Mouse (Mus musculus): Measurements from ENCODE around the gene Zfp239.
A peak's percentile ranks its signal among the peaks of the same experiment; 100 is the strongest.

Gene Zfp239

DNA sequence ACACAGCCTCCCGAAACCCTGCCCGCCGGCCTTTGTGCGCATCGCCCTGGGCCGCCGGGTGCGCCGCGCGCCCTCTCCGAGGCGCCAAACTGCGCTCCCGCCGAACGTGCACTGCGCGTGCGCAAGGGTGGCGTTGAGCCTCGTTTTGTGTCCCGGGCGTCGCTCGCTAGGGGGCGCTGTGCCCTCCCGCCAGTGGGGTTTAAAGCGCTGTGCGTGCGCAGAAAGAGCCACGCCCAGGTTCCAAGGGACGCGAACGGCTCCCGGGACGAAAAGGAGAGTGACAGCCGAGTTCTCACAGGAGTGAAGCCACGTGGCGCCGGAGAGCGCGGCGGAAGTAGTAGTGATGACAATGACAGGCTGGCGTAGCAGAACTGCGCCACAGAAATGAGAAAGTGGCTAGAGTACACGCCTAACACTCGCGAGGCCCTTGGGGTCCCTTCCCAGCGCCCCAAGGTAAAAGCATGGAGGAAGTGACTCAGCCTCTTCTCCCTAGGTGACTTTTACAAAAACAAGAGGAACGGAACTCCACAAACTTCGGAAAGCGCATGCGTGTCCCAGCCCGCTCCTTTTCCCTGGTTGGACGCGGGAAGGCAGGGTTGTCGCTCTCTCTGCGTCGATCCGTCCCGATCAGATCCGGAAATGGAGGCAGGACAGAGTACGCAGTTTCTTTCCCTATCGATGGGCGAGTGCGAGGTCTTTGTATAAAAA is 17.7 kb downstream of the Zfp239 start:
- peak; percentile 97 for DNase-seq

DNA sequence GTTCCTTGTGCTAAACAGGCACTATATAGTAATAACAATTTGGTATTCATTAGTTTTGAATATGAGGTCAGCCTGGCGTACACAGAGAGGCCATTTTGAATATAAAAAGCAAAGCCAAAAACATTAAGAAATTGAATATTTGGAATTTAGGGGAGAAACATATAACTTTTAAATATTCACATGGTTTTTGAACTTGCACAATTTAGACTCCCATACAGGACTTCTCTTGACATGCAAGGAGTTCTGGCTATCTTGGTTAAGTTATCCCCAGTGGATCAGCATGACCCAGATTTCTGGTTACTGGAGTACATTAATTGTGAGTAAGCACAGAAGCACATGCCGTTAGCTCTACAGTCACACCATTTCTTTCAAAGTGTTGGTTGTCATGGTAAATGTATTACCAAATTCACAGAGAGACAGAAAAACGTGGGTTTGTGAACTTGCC is 18.5 kb downstream of the Zfp239 start:
- DNase-seq, result no peak

DNA sequence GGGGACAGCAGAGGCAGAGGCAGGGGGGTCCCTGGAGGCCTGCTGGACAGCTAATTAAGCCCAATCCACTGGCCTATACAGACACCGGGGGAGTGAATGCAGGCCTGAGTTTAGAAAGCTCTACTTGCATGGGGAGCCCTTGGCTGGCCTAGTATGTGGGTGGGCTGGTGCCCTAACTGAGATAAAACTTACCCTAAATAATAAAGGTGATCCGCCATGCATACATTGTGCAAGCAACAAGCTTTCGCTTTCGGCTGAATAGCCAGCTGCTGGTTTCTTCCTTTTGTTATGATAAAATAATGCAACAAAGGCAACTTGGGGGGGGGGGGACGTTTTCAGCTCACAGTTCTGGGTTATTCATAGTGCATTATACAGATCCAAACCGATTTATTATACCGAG is 19.3 kb downstream of the Zfp239 start:
- no peak for DNase-seq

DNA sequence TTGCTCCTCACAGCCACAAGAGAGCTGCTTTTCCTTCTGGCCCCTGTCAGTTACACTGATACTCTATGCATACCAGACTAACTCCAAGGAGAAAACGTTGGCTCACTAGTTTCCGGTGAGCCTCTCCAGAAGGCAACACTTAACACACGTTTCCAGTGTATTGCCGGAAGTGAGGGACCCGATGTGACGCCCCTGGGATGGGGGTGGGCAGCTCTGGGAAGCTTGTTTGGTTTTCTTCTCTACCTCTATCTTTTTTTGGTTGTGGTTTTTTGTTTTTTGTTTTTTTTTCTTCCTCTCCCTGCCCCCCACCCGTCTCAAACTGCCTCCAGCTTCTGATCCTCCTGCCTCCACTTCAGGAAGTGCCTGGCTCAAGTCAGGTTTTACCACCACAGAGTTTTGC is 20.1 kb downstream of the Zfp239 start:
- DNase-seq, result peak; percentile 27 to 61

DNA sequence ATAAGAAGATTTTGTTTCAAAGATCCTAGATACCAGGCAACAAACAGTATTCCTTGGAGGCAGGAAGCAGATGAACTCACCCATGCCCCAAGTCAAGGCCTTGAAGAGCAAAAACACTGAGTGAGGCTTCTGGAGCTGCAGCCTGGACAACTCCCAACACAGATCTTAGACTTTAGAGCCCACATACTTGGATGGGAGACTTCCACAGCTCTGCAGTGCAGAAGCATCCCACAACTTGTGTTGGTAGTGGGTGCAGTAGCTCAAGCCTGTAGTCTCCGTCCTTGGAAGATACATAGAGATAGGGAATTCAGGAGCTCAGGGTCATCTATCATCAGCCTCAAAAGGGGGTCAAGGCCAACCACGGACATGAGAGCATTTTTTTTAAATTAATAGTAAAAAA is 24.0 kb downstream of the Zfp239 start:
- DNase-seq, result no peak

DNA sequence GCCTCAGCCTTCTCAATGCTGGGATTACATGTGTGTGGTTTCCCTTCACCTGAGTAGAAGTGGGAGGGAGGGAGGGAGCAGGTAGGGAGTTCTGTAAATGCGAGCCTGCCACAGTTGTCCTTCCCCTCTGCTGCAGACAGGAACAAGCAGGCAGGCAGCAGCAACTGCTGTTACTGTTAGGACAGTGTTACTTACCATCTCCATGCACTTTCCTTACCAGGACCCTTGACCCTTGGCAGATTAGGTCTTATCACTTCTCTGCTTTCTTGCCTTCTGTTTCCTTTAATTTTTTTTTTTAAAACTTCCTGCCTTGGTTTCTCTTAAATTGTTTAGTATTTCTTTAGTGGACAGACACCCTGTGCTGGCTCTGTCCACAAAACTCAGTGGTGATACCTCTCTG is 26.1 kb downstream of the Zfp239 start:
- no peak for DNase-seq

DNA sequence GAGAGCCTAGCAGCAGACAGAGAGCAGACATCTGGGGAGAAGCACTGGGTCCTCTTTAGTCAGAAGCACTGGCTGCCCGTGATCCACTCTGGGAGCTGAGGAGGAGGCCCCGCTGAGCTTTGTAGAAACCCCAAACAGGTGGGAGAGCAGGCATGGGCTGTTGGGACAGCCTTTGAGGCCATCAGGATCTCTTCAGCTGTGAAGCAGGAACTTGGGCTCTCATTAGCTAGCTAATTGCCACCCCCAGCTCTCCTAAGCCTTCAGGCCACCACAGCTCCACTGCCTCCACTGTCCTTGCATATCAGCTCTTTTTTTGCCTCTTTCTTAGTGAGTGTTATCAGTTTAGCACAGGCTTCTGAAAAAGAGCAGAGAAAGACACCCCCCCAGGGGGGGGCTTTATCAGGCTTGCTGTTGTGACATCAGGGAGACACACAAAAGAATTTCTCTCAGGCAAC is 26.8 kb downstream of the Zfp239 start:
- DNase-seq, result no peak

DNA sequence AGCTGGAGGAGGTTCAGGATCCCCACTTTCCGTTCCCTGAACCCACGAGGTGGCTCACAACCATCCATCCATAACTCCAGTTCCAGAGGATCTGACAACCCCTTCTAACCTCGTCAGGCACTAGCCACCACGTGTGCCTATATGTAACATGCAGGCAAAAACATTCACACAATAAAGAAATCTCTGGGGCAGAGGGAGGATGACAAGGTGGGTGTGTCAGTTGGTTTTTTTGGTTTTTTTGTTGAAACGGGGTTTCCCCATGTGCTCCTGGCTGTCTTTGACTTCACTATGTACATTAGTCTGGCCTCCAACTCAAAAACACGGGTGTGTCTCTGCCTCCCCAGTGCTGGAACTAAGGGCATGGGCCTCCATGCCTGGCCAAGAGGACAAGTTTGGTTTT is 28.4 kb downstream of the Zfp239 start:
- DNase-seq, result no peak

DNA sequence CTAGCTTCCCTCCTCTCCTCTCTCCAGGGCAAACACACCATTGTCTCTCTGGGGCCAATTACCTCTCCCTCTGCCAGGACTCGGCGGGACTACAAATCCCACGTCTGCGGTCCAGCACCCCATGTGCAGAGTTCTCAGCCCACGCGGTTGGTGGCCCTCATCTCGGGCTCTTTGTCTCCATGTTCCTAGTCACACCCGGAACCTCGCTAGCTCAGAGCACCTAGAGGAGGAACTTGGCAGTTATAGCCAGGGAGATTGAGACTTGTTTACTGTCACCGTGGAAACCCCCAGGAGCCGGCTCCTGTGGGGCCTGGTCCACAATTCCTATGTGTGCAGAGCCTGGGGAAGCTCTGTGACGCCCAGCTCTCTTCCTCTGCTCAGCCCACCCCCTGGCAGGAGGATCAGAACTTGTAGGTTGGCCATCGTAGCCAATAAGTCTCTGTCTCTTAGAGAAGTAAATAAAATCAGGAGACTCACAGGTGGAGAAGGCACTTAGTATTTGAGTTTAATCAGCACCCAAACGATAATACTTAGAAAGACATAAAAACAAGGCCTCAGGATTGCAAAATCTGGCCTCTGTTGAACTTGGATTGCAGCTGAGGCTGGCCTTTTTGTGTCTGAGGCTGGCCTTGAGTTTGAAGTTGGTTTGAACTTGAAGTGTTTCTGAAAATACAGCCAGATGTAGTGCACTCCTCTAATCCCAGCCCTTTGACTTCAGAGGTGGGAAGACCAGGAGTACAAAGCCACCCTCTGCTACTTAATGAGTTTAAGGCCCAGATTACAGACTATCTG is 29.7 kb downstream of the Zfp239 start:
- peak in 1 of 2 experiments; percentile 42 for DNase-seq

DNA sequence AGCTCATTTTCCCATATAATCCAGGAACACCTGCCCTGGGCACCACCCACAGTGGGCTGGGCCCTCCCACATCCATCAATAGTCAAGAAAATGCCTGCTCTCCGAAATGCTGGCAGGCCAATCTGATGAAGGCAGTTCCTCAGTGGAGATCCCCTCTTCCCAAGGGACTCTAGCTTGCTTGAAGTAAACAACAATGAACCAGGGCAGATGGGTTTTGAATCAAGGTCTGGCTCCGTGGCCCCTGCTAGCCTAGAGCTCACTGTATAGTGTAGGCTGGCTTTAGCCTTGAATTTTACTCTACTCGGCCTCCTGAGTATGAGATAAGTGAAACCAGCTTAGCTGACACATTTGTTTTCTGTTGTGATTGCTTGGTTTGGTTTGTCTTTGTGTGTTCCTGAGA is 30.5 kb downstream of the Zfp239 start:
- DNase-seq, result no peak

DNA sequence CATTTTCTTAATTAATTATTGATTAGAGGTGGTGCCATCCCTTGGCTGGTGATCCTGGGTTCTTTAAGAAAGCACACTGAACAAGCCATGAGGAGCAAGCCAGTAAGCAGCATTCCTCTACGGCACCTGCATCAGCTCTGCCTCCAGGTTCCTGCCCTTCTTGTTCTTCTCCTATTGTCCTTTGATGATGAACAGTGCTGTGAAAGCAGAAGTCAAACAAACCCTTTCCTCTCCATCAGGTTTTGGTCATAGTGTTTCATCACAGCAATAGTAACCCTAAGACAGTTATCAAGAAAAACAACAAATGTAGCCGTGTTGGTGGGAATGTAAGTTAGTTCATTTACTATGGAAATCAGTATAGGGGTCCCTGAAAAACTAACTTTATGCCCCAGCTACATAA is 31.5 kb downstream of the Zfp239 start:
- DNase-seq, result no peak

DNA sequence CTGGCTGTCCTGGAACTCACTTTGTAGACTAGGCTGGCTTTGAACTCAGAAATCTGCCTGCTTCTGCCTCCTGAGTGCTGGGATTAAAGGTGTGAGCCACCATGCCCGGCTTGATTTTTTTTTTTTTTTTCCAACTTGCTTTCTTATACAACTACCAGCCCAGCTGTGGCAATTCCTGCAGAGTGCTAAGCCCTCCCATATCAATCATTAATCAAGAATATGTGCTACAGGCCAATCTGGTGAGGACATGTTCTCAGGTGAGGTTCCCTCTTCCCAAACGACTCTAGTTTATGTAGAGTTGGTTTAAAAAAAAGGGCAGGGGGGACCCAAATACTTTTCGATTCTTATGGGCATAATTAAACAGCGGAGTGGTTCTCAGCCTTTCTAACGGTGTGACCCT is 35.9 kb downstream of the Zfp239 start:
- peak in 1 of 2 experiments; percentile 1 for DNase-seq

DNA sequence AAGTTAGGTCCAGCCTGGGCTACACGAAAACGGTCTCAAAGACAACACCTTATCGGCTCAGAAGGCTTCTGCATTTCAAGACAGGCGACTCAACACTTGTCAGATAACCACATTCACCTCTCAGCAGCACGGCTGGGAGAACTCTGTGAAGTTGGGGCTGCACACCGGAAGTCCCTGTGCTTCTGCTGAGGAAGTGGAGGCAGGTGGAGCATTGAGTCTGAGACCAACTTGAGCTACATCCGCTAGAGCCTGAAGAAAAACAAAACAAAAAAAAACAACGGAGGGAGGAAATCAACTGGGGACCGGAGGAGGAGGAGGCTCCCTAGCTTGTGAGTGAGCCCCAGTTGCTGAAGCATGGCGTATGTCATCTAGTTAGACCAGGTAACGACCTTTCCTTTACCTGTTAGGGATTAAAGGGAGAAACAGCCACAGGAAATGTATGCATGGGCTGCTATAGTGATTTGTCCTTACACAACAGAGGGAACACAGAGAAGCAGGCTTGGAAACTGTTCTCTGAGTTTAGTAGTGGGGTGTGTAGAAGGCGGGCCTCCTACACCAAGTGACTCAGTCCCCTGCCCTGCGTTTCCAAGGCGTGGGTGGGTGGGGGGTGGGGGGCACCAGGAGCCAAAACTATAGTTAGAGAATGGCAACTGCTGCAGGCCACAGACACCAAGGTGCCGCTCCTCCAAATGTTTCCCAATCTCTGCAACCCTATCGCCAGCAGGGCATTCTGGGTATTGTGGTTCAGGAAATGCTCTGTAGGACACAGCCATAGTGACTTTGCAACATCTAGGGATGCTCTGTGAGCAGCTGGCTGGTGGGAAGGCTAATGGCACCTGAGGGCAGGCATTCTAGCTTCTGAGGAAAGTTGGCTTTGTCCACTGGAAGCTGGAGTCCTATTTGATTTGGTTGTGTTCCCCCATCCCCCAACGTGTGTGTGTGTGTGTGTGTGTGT is 38.5 kb downstream of the Zfp239 start, which contains the start of gene Hnrnpf:
Hnrnpf (plus strand) TSS at position 199 of the 955 bp plus-strand sequence.
- DNase-seq, result peak; percentile 73 to 87

DNA sequence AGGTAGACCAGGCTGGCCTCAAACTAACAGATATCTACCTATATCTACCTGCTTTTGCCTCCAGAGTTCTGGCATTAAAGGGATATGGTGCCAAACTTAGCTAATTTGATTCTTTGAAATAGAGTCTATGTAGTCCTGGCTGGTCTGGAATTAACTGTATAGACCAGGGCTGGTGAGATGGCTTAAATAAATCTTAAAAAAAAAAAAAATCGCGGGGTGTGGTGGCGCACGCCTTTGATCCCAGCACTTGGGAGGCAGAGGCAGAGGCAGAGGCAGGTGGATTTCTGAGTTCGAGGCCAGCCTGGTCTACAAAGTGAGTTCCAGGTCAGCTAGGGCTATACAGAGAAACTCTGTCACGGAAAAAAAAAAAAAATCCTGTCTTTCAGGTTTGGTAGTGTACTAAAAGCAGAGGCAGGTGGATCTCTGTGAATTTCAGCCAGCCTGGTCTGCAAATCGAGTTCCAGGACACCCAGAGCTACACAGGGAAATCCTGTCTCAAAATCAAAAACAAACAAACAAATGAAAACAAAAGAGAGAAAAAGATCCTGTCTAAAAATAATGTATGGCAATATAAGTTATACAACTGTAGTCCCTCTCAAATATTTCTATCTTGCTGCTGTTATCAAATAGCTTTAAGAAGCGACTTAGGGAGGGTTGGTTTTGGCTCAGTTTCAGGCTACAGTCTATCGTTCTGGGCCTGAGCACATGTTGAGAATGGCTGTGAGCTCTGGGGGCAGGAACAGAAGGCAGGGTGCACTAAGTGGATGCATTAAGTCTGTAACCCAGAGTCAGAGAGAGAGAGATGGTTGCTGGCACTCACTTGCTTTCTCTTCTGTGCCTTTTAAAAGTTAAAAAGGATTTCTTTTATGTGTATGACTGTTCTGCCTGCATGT is 39.9 kb downstream of the Zfp239 start:
- DNase-seq, result peak in 1 of 2 experiments; percentile 2

DNA sequence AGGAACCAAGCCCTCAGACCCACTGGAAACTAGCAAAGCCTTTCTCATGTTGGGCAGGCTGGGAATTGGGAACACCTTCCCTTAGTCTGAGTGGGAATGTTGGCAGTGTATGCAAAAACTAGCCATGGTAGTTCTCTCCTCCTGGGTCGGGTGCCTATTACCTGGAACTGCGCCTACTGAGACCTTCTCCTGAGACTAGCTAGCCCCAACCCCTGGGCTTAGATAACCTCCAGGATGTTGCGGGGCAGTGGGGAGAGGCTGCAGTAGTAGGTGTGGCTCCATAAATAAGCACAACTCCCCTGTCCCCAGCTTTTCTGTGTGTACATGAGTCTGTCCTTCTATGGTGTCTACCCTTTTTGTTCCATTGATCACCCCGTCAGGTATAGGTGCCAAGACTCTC is 40.7 kb downstream of the Zfp239 start:
- DNase-seq, result peak in 1 of 2 experiments; percentile 4

DNA sequence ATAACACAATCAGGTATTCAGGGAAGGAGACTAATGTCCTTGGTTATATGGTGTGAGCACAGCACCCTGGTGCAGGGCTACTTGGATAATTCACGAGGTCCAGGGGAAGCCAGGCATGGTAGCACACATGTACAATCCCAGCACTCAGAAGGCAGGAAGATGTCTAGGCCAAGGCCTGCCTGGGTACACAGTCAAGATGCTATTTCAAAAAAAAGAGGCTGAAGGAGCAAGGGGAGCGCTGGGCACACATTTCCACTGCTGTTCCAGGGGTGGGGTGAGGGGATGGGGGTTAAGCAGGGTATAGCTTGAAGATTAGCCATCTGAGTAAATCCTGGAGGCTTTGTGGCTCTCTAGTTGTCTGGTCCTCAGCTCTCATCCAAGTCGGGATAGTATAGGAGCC is 41.9 kb downstream of the Zfp239 start:
- peak in 1 of 2 experiments; percentile 2 for DNase-seq

DNA sequence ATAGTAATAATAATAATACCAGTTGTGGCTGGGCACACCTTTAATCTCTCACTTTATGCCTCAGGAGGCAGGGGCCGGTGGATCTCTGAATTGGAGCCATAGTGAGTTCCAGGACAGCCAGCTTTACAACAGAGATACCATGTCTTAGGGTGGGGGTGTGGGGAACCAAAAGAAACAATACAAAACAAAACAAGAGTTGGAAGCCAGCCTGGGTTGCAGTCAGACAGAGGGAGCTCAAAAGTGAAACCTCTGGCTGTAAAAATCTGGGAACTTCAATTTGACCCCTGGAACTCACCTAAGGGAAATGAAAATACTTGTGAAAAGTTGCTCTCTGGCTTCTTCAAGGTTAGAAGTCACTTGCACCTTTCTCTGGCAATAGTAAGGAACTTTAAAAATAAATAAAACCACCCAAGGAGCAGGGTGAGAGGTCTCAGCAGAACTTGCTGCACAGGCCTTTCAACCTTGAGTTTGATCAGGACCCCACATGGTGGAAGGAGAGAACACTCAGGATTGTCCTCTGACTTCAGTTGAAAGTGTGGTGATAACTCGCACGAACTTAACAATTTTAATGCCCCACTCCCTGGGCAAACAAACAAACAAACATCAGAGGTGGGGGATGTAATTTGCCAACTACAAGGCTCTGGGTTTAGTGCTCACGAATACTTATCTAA is 43.5 kb downstream of the Zfp239 start:
- DNase-seq, result peak in 1 of 2 experiments; percentile 3

DNA sequence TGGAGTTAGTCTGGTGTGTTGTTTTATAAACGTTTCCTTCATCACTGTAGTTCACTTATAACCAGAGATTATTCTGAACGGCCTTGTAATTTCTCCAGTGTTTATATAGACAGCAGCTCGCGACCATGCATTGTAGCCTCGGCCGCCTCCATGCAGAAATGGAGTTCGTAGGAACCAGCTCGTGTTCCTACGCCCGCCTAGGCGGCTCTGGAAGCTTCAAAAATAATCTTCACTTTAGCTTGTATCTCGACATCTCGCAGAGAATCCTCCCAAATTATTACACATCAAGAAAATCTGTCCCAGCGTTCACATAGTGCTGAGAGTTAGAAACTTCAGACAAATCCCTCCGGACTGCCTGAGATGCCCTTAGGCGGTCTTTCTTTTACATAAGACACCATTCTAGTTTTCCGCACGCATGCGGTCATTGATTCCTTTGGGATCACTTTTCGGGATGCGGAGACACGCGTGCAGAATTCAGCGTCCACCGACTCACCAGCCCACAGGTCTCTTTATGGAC is 44.2 kb downstream of the Zfp239 start:
- DNase-seq, result no peak

DNA sequence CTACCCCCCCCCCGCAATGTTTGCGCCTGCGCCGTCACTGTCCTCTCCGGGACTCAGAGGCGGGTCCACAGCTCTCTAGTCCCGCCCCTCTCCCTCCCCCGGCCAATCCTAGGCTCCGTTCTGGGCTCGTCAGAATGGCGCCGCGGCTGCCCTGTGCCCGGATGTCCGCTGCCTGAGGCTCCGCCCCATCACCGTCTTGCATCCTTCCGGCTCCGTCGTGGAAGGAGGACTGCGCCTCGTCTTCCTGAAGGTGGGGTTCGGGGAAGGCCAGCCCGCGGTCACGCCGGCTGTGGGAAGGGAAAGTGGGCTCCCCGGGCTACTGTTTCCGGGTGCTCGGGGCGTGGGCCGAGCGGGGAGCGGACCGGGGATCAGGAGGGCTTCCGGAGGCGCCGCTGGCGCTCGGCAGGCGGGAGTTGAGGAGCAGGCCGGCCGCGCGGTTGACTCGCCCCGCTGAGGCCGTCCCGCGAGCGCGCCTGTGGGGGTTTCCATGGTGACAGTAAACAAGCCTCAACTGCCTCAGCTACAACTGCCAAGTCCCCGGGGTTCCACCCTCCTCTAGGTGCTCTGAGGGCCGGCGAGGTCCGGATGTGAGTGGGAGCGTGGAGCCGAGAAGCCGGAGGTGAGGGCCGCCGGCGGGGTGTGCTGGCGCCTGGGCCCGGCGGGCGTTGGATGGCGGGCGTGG is 44.8 kb downstream of the Zfp239 start:
- peak; percentile 96 to 98 for DNase-seq

DNA sequence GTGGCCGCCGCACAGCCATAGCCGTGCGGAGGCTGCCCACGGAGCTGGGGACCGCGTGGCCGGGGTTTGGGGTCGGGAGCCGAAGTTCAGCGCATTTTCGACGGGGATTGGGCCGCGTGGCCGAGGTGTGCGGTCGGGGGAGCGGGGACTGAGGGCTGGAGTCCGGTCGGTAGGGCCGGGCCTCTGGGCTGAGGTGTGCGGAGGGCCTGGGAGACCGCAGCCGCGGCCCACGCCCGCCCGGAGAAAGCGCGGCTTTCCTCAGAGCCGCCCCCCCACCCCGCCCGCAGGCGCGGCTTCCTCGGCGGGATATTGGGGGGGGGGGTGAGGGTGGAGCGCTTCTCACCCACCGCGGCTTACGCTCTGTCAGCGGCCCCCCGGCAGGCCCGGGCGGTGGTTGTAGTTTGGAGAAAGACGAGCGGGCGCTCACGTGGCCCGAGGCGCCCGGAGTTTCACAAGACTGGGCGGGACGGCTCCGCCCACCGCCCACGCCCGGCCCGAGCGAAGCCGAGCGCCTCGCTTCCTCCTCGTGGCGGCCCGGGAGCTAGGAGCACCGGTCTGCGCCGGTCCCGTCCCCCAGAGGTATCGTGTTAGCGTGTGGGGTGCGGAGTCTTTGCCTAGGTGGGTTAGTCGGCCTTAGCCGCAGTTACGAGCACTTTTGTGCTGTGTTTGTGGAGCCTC is 45.5 kb downstream of the Zfp239 start:
- peak; percentile 83 to 84 for DNase-seq
